Mouse (Mus musculus): ENCODE results near the gene Fam131a. TPM values are rescaled to one million over a fixed set of nuclear protein-coding genes. Genes with fewer than 3 reads are reported as not detected.

The Fam131a gene
- total and polyA plus RNA-seq, 3 experiments, result 0.67 to 1.3 (median 0.77) TPM

DNA sequence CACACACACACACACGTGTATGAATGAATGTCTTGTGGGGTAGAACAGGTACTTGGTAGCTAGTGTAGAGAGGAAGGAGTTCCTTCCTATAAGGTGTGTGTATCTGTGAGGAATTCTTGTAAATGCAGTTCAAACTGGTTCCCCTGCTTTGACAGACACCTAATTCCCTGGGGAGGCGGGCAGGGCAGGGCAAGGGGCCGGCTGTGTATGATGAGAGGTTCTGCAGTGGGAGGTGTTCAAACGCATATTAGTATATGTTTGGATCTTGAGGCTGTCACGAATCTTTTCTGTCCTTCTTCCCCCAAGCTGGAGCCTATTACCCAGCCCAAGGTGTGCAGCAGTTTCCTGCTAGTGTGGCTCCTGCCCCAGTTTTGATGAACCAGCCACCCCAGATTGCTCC, 15.7 kb upstream of the Fam131a start:
- Histone ChIP-seq H3K4me2 (ENCODE audit: insufficient read depth, low read depth, poor library complexity, severe bottlenecking) (no peak overlapping the region), H3K4me1 (ENCODE audit: control insufficient read depth in 1 of 2, insufficient read depth in 2 of 2) (peaks cover 11 to 42% of the 10 kb centered on the region in 2 experiments), H3K9ac (ENCODE audit: insufficient read depth, low read depth) (no peak overlapping the region)

DNA sequence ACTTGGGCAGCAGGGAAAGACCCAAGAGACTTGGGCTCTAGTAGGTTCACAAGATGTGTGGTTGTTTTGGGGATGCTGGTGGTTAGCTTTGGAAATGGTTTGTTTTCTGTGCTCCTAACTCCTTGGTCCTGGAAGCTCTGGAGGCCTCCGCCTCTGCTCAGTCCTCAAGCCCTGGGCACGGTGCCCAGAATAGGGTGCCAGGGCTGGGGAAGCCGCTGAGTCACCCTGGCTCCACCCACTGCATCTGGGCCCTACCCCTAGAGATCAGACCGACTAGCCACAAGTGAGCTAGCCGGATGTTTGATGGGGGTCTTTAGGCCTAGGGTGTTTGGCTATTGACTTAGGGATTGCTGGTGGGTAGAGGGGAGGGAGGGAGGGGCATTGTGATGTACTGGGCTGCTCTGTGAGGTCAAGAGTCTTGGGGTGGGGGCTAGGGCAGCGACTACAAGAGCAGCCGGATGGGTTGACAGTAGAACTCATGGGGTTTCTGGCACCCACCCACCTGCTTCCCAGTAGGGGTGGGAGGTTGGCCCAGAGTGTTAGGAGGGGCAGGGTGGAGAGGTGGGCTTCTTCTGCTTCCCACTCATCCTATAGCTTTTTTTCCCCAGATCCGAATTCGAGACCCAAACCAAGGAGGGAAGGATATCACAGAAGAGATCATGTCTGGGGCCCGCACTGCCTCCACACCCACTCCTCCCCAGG, 14.9 kb upstream of the Fam131a start:
- no peak overlapping the region for H3K9ac ChIP-seq (ENCODE audit: insufficient read depth, low read depth)
- dilution Hi-C loops (cut with MboI; ENCODE audit: extremely low pct_ligation_motif_present, extremely low pct_unique_long_range_greater_than_20kb, low sequenced_read_pairs), result no loop called here
- no peaks in the 10 kb centered on the region for H3K9me3 ChIP-seq (replicated peaks; ENCODE audit: low read length)
- no peak for DNase-seq (ENCODE audit: extremely low read depth)
- H3K36me3 ChIP-seq (replicated peaks in 1 of 2; ENCODE audit: control insufficient read depth in 1 of 2, insufficient read depth in 1 of 2, low read length in 1 of 2), result peaks cover 82 to 92% of the 10 kb centered on the region in 2 experiments
- in situ Hi-C loops (cut with MboI; ENCODE audit: low pct_ligation_motif_present, low pct_unique_long_range_greater_than_20kb, low sequenced_read_pairs), result no loop called here
- H3K4me2 ChIP-seq (ENCODE audit: insufficient read depth, low read depth, poor library complexity, severe bottlenecking), result no peak overlapping the region
- H3K4me3 ChIP-seq (replicated peaks in 1 of 3; ENCODE audit: low read depth in 2 of 3, low read length in 2 of 3, poor library complexity in 1 of 3), result no peak overlapping the region
- H3K79me2 ChIP-seq (replicated peaks; ENCODE audit: control insufficient read depth, extremely low read depth, insufficient read depth, poor library complexity, severe bottlenecking), result peaks cover 60% of the 10 kb centered on the region
- TF ChIP-seq JUND (conservative IDR thresholded peaks at IDR 0.05; ENCODE audit: low read depth, low read length) (no peak), CHD2 (IDR thresholded peaks at IDR 0.05; ENCODE audit: low read length) (no peak), USF2 (conservative IDR thresholded peaks at IDR 0.05; ENCODE audit: low read depth, low read length) (no peak), TCF12 (IDR thresholded peaks at IDR 0.05; ENCODE audit: low read depth, low read length) (no peak), CHD1 (IDR thresholded peaks at IDR 0.05; ENCODE audit: low read depth, low read length) (no peak)
- H3K4me1 ChIP-seq (ENCODE audit: control insufficient read depth in 1 of 2, insufficient read depth in 2 of 2), result peaks cover 11 to 42% of the 10 kb centered on the region in 2 experiments
- H3K27me3 ChIP-seq (replicated peaks), result no peaks in the 10 kb centered on the region
- H3K27ac ChIP-seq (ENCODE audit: insufficient read depth, low read depth), result no peak overlapping the region

More for the DNA sequence above, 15.7 kb upstream of the Fam131a start:
- Histone ChIP-seq H3K36me3 (replicated peaks in 1 of 2; ENCODE audit: control insufficient read depth in 1 of 2, insufficient read depth in 1 of 2, low read length in 1 of 2) (peaks cover 76 to 85% of the 10 kb centered on the region in 2 experiments), H3K27ac (ENCODE audit: insufficient read depth, low read depth) (no peak overlapping the region), H3K27me3 (replicated peaks) (no peaks in the 10 kb centered on the region), H3K4me3 (replicated peaks in 1 of 3; ENCODE audit: low read depth in 2 of 3, low read length in 2 of 3, poor library complexity in 1 of 3) (no peak overlapping the region), H3K79me2 (replicated peaks; ENCODE audit: control insufficient read depth, extremely low read depth, insufficient read depth, poor library complexity, severe bottlenecking) (peaks cover 61% of the 10 kb centered on the region), H3K9me3 (replicated peaks; ENCODE audit: low read length) (no peaks in the 10 kb centered on the region)
- no peak for DNase-seq (ENCODE audit: extremely low read depth)
- dilution Hi-C loops (cut with MboI; ENCODE audit: extremely low pct_ligation_motif_present, extremely low pct_unique_long_range_greater_than_20kb, low sequenced_read_pairs), result no loop called here
- in situ Hi-C loops (cut with MboI; ENCODE audit: low pct_ligation_motif_present, low pct_unique_long_range_greater_than_20kb, low sequenced_read_pairs), result no loop called here
- TF ChIP-seq CTCF (conservative IDR thresholded peaks at IDR 0.05 in 1 of 2, IDR thresholded peaks at IDR 0.05 in 1 of 2; ENCODE audit: low read depth in 2 of 2, low read length in 2 of 2), result no peak
- TF ChIP-seq USF2 (conservative IDR thresholded peaks at IDR 0.05; ENCODE audit: low read depth, low read length), result no peak
- no peak for TF ChIP-seq USF1 (IDR thresholded peaks at IDR 0.05; ENCODE audit: low read depth, low read length)
- TF ChIP-seq KAT2A (IDR thresholded peaks at IDR 0.05; ENCODE audit: insufficient replicate concordance, low read length), result no peak
- TF ChIP-seq TBP (conservative IDR thresholded peaks at IDR 0.05; ENCODE audit: low read depth, low read length), result no peak
- TF ChIP-seq EP300 (IDR thresholded peaks at IDR 0.05; ENCODE audit: low read length), result no peak
- no peak for TF ChIP-seq NRF1 (IDR thresholded peaks at IDR 0.05; ENCODE audit: low read depth, low read length)
- TF ChIP-seq ZC3H11A (IDR thresholded peaks at IDR 0.05; ENCODE audit: low read depth, low read length), result no peak
- no peak for TF ChIP-seq ZKSCAN1 (IDR thresholded peaks at IDR 0.05; ENCODE audit: borderline replicate concordance, low read depth, low read length)
- no peak for TF ChIP-seq JUND (conservative IDR thresholded peaks at IDR 0.05; ENCODE audit: low read depth, low read length)
- TF ChIP-seq RAD21 (IDR thresholded peaks at IDR 0.05; ENCODE audit: low read depth, low read length), result no peak
- no peak for TF ChIP-seq ZNF384 (IDR thresholded peaks at IDR 0.05; ENCODE audit: low read depth, low read length)
- no peak for TF ChIP-seq IRF4 (IDR thresholded peaks at IDR 0.05; ENCODE audit: low read depth, low read length)
- TF ChIP-seq MAFK (IDR thresholded peaks at IDR 0.05; ENCODE audit: insufficient replicate concordance, low read length), result no peak
- no peak for TF ChIP-seq MAZ (IDR thresholded peaks at IDR 0.05; ENCODE audit: low read depth, low read length)
